Mouse (Mus musculus) kidney, embryonic 14.5 days (tissue): ENCODE measurements at regions not wholly inside any gene's neighbourhood (a gene's known extent, or its start where the extent isn't known, plus 50 kb on each side); places are given as distances from the start of the nearest gene placed in this dataset.
A peak's percentile ranks its signal among the peaks of the same experiment; 100 is the strongest.

ENCODE experiments used
- ATAC-seq: fragments of 200-750 bp; cut with Nextera tagmentation; 2 replicates; pipeline ENCODE4 v1.8.0; 2017; ENCODE audit warnings: moderate number of reproducible peaks, mild to moderate bottlenecking, moderate TSS enrichment, moderate library complexity; ENCODE audit not compliant: low FRiP score, low TSS enrichment
- H3K27ac ChIP-seq: fragments of 300-500 bp; sonication (generic); 2 replicates; pipeline ENCODE4 v1.5.1; 2014; ENCODE audit warnings: low read depth, mild to moderate bottlenecking, low read length, moderate library complexity, mixed read lengths
- H3K27me3 ChIP-seq: fragments of 300-500 bp; sonication (generic); 2 replicates; pipeline ENCODE4 v1.6.1; 2014; ENCODE audit warnings: mild to moderate bottlenecking, low read length; ENCODE audit not compliant: control insufficient read depth, insufficient read depth
- H3K36me3 ChIP-seq: fragments of 300-500 bp; sonication (generic); 2 replicates; pipeline ENCODE4 v1.6.1; 2014; ENCODE audit warnings: low read length, mixed read lengths; ENCODE audit not compliant: control insufficient read depth, insufficient read depth
- H3K4me1 ChIP-seq: fragments of 300-500 bp; sonication (generic); 2 replicates; pipeline ENCODE4 v1.6.1; 2014; ENCODE audit warnings: low read length, mixed read lengths; ENCODE audit not compliant: control insufficient read depth, insufficient read depth
- H3K4me2 ChIP-seq: fragments of 300-500 bp; sonication (generic); replicated peaks from 2 replicates; pipeline ENCODE4 v1.6.1; 2014; ENCODE audit warnings: low read depth, mild to moderate bottlenecking, low read length
- H3K4me3 ChIP-seq: fragments of 300-500 bp; sonication (generic); 2 replicates; pipeline ENCODE4 v1.5.1; 2014; ENCODE audit warnings: mild to moderate bottlenecking, low read length
- H3K9ac ChIP-seq: fragments of 300-500 bp; sonication (generic); 2 replicates; pipeline ENCODE4 v1.6.1; 2014; ENCODE audit warnings: low read depth, mild to moderate bottlenecking, low read length, moderate library complexity
- H3K9me3 ChIP-seq: fragments of 300-500 bp; sonication (generic); 2 replicates; pipeline ENCODE4 v1.6.1; 2016; ENCODE audit warnings: low read length; ENCODE audit not compliant: control insufficient read depth
- WGBS: fragments of 180-500 bp; shearing (Covaris S2); extraction: QIAGEN DNeasy Blood & Tissue Kit; methylation state at CpG from one replicate; pipeline ENCODE4 v1.1.7; 2014; 5-methylcytosine and 5-hydroxymethylcytosine counted together

DNA sequence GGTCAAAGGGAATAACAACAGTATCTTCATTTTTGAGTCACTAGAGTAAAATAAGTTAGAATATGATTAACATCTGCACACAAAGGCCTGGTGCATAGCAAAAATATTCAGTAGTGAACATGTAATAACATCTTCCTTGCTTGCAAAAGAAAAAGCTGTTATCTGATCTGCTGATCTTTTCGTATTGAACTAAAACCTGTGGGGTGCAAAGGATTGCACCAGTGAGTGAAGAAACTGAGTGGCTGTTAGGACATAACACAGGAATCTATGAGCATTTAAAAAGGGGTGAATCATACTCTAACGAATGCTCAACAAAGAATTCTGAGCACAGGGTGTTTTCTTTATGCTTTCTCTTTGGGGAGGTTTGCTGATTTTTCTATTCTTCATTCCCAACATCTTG is 592.2 kb upstream of the Slit2 start:
- whole genome bisulfite sequencing = 82% methylated on average over 2 of the region's 2 CpGs

DNA sequence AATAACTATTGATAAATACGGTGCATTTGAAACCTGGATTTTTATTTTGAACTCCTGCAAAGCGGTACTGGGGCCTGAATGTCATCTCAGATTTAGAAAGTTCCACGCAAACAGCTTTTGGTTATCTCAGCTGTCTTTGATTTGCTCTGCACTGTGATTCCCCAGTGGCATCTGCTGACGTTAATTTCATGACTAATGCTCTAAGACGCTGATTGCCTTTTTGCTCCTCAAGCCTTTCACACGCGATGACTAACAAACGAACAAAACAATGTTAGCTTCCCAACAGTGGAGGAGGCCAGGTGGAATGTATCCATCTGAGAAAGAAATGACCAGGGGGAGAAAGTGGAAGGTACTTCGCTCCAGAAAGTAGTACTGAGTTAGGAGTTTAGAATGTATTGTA is 586.1 kb upstream of the Slit2 start:
- Histone ChIP-seq H3K27ac (no peak overlapping the region), H3K9me3 (no peaks in the 10 kb centered on the region), H3K4me3 (no peak overlapping the region), H3K4me1 (no peaks in the 10 kb centered on the region), H3K36me3 (no peaks in the 10 kb centered on the region), H3K27me3 (no peaks in the 10 kb centered on the region), H3K9ac (no peak overlapping the region), H3K4me2 (no peak overlapping the region)
- no peak for ATAC-seq
- 70% methylated on average over 9 of the region's 9 CpGs for WGBS

More for the DNA sequence above, 592.2 kb upstream of the Slit2 start:
- no peak overlapping the region for H3K9ac ChIP-seq
- no peaks in the 10 kb centered on the region for H3K27me3 ChIP-seq
- no peaks in the 10 kb centered on the region for H3K4me1 ChIP-seq
- H3K27ac ChIP-seq = no peak overlapping the region
- no peaks in the 10 kb centered on the region for H3K36me3 ChIP-seq
- no peak overlapping the region for H3K4me2 ChIP-seq
- H3K9me3 ChIP-seq = no peaks in the 10 kb centered on the region
- no peak for ATAC-seq
- H3K4me3 ChIP-seq = no peak overlapping the region

DNA sequence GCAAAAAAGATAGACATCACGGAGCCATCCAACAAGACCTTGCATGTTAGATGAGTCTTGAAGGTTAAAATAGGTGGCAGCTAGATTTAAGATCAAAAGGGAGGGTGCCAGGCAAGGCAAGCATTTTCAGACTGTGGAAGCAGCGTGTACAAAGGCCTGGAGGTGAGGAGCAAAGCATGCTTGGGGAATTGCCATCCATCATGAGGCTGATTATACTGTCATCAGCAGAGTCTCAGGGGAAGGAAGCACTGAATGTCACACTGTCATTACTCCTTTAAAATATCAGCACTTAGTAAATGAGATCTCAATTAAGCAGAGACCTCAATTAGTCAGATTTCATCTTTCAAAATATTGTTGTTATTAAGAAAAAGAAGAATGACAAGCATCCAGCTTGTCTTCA is 561.0 kb upstream of the Slit2 start:
- WGBS = 55% methylated on average over 2 of the region's 2 CpGs
- H3K27me3 ChIP-seq = no peaks in the 10 kb centered on the region
- no peak overlapping the region for H3K4me2 ChIP-seq
- no peaks in the 10 kb centered on the region for H3K36me3 ChIP-seq
- H3K9ac ChIP-seq = no peak overlapping the region
- no peaks in the 10 kb centered on the region for H3K9me3 ChIP-seq
- no peak overlapping the region for H3K4me3 ChIP-seq
- H3K4me1 ChIP-seq = no peaks in the 10 kb centered on the region
- ATAC-seq = no peak
- no peak overlapping the region for H3K27ac ChIP-seq

DNA sequence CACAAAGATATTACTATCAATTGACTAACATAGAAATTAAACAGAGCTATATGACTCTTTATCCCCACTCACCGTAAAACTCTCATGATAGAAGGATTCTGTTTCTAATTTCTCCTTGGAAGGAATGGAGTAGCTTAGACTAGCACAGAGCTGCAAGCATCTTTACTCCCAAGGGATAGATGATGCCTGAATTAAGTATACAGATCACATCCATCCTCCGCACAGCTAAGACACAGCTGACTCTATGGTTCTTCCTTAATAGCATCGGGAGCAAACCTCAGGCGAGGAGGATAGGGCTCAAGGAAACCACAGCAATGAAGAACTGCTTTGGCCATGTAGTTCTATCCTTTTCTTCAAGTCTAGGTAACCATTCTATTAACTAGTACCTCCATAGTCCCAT is 556.9 kb upstream of the Slit2 start:
- ATAC-seq = no peak
- 96% methylated on average over 4 of the region's 4 CpGs for WGBS

DNA sequence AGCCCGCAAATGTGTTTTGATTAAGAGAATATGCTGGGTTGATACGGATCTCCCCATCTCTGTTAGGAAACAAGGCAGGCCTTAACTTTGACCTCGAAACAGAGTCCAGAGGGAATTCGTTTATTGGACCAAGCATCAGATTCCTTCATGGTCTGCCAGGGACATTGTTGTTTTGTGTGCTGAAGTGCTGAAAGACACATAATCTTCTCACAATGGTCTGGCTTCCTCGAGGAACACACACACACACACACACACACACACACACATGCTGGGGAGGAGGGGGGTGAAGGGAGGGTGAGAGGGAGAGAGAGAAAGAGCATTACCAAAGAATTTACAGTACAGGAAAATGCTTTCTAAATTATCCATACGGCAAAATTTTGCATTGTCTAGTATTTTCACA is 556.5 kb upstream of the Slit2 start:
- no peaks in the 10 kb centered on the region for H3K4me1 ChIP-seq
- H3K9ac ChIP-seq = no peak overlapping the region
- H3K4me3 ChIP-seq = no peak overlapping the region
- no peaks in the 10 kb centered on the region for H3K9me3 ChIP-seq
- no peak overlapping the region for H3K27ac ChIP-seq
- 76% methylated on average over 6 of the region's 6 CpGs for WGBS
- H3K36me3 ChIP-seq = no peaks in the 10 kb centered on the region
- no peak overlapping the region for H3K4me2 ChIP-seq
- no peaks in the 10 kb centered on the region for H3K27me3 ChIP-seq
- ATAC-seq = no peak

More for the DNA sequence above, 556.9 kb upstream of the Slit2 start:
- Histone ChIP-seq H3K4me2 (no peak overlapping the region), H3K9ac (no peak overlapping the region), H3K27ac (no peak overlapping the region), H3K4me1 (no peaks in the 10 kb centered on the region), H3K9me3 (no peaks in the 10 kb centered on the region), H3K36me3 (no peaks in the 10 kb centered on the region), H3K4me3 (no peak overlapping the region), H3K27me3 (no peaks in the 10 kb centered on the region)

DNA sequence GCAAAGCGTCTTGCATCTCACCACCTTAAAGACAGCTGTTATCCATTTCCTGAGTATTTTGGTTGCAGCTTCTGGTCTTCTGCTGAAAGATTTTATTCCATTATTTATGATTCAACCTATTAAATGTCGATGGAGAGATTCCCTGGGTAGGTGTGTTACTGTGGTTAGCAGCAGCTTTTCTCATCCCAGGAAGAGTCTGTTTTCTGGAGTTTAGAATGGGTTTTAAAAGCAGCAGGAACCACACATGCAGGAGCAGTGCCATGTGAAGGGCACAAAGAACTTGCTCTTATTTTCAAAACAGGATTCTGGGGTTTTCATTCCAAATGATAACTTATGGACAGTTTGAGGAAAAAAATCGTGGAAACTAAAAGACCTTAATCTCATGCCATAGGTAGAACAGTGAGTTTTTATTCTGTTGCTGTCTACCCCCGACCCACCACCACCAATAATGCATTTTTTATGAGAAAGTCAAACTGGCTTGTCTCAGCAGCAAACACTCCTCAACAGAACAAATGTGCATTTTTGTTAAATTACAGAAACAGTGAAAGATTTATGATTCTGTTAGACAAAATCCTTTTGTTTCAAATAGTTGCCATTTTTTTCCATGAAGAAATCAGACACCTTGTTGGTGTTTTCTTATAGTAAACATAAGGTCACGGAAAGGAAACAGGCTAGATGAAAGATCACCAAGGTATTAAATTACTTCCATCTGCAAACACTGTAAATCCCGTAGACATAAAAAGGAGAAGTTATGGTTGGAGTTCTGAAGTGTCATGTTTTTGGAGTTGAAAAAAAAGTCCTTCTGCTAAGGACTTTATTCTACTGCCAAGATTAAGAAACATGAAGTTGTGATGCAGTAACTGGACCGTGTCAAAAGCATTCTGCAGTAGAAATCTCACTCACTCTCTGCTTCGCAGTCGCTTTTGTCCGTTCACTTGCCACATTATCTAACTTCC is 553.4 kb upstream of the Slit2 start:
- Histone ChIP-seq H3K27ac (no peak overlapping the region), H3K27me3 (no peaks in the 10 kb centered on the region), H3K9ac (no peak overlapping the region), H3K4me3 (no peak overlapping the region), H3K36me3 (no peaks in the 10 kb centered on the region), H3K9me3 (no peaks in the 10 kb centered on the region), H3K4me1 (no peaks in the 10 kb centered on the region), H3K4me2 (no peak overlapping the region)
- 30% methylated on average over 10 of the region's 10 CpGs for WGBS
- peak; percentile 81 for ATAC-seq

DNA sequence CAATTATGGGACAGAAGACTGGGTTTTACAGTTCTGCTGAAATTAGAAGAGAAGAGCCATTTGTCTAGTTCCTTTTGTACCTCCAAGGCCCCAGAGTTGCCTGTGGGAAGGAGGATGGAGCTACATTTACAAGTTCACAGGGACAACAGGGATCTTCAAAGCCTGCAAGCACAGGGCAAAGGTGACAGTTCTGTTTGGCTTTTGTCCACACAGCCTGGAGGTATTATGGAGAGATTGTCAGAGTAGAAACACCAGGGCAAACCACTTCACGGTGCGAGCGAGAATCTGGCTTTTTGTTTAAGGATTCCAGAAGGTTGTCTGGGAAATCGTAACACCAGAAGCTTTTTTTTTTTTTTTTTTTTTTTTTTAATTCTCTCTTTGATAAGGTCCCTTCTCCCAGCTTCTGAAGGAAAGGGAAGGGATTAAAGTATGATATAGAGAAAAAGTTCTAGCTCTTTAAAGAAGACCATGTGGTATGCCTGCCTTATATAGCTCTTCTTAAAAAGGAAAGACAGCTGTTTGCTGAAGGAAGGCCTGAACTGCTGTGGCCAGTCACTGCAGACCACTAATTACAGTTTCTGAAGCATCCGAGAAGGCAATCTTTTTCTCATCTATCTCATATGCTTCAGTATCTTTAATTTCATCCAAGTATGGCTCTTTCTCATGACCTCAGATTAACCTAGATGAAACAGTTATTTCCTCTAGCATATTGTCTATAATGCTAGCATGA is 551.2 kb upstream of the Slit2 start:
- no peak for ATAC-seq
- WGBS = 37% methylated on average over 5 of the region's 5 CpGs
- no peak overlapping the region for H3K4me2 ChIP-seq

DNA sequence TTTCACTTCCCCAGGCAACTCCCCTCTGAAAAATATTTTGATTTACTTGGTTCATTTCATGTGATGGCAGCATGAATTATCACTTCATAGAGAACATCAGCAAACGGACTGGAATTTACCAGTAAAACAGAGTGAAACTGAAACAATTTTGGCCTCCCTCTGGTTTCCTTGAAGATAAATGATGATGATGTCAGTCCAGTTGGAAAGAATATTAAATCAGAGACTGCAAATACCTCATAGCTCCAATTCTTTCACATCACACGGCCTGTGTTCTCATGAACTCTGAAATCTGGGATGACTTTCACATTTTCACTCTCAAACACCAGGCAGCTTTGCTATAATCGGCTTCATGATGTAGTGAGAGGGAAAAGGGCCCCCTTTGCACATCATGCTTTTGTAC is 546.5 kb upstream of the Slit2 start:
- Histone ChIP-seq H3K9ac (no peak overlapping the region), H3K36me3 (no peaks in the 10 kb centered on the region), H3K27ac (no peak overlapping the region), H3K27me3 (no peaks in the 10 kb centered on the region), H3K4me2 (no peak overlapping the region), H3K4me3 (no peak overlapping the region), H3K4me1 (no peaks in the 10 kb centered on the region), H3K9me3 (no peaks in the 10 kb centered on the region)
- peak; percentile 55; the same call in 1 of the 2 replicates for ATAC-seq
- WGBS = 44% methylated on average over 3 of the region's 3 CpGs

More for the DNA sequence above, 551.2 kb upstream of the Slit2 start:
- Histone ChIP-seq H3K27me3 (no peaks in the 10 kb centered on the region), H3K27ac (no peak overlapping the region), H3K4me1 (no peaks in the 10 kb centered on the region), H3K36me3 (no peaks in the 10 kb centered on the region), H3K9ac (no peak overlapping the region), H3K9me3 (no peaks in the 10 kb centered on the region), H3K4me3 (no peak overlapping the region)
